Mouse (Mus musculus) ovary, adult 18-20 months (tissue): ENCODE measurements around the gene Hdac11.

Experiments
- DNase-seq: peaks from one replicate; pipeline ENCODE4 v3.0.0; 2022; ENCODE audit warnings: low spot score, mixed read lengths

Gene Hdac11

DNA sequence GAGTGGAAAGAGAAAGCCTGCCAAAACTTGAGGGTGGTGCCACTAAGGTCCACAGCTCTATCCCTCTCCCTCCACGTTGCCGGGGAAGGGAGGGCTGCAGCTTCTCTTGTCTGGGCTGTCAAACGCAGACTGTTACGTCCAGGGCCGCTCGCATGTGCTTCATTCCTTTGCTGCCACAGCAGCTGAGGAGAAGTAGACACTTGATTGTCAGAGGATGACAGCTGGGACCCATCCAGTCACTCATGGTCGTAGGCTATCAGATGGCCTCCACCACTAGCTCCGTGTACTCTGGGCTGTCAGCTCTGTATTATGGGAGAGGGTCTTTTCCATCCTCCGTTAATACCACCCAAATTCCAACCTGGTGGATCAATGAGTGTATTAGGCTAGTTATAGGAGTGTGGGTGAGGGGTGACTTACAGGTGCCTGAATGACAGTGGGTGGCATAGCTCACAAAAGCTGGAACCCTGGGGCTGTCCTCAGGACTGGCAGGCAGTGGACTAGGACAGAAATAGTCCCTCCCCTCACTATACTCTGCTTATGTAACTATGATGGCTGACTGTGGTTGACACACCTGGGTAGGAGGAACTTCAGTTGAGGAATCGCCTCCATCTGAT, 19.0 kb upstream of the Hdac11 start:
- no peak for DNase-seq

DNA sequence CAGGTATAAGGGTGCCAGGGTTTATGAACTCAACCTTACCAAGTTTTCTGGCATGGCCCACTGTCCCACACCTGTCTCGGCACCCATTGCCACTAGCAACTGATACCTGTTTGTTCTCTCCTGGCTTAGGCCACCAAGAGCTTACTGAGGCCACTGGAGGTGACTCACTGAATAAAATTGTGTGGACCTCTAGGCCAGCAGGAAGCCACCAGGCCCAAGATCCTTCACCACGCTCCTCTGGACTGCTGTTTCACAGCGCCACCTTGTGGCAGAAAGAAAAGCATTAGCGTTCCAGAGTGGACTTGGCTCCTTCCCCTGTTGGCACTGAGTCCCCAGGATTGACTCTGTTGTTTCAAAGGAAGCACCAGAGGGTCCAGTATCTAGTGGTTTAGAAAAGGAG, 16.6 kb upstream of the Hdac11 start:
- DNase-seq = peak; percentile 30

DNA sequence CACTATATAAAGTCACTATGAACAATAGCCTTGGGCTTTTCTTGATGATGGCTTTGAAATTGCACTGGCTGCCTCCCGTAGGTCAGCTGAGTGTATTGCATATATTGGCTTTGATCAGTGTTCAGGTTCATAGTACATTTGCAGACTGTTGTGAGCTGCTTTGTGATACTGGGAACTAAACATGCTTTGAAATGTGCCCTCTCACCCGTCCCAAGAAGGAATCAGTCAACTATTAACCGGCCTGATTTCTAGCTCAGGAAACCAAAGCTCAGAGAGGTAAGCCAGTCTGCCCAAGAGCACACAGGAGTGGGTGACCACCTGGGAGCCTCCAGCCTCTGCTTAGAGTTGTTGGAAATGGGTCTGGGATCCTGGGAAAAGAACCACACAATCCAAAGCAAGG, 11.4 kb upstream of the Hdac11 start:
- no peak for DNase-seq

DNA sequence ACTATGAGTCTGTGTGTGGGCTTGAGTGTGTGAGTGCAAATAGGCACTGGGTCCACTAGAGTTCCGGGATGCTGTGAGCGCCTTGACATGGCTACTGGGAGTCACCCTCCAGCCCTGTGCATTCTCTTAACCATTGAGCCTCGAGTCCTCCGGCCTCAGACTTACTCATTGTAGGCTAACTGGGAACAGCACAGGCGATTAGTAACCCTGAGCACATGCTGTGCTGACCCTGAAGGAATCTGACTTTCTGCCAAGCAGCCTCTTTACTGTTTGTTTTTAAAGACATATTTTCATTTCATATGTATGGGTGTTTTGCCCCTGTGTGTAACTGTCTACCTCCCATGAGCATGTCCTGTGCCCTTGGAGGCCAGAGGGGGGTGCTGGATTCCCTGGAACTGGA, 10.9 kb upstream of the Hdac11 start:
- no peak for DNase-seq

DNA sequence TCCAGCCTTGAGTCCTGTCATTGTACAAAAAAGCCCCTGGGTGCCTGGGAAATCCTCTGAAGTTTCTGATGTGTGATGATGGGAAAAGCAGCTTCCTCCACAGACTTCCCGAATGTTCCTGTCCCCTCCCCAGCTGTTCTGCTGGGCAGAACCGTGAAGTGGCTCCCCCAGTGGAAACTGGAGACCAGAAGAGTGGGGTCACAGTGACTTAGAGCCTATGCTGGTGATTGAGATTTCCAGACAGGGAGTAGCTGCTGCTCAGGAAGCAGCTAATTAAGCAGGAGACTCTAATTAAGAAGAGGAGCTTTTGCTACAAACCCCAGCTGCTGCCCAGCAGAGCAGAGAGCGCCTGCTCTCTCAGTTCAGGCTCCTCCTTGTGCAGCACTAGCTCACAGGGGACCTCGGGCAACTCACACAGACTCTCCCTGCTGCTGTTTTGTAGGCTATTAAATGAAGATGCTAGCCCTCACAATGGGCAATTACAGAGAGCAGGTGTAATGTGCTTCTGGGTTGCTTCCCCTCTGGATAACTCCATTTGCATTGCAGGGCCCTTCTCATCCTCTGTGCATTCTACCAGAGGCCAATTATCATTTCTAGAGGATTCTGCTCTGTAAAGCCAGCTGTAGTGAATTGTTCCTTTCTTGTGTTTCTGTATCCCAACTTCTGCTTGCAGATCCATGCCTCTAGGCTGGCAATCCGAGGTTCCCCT, 9.9 kb upstream of the Hdac11 start:
- no peak for DNase-seq

DNA sequence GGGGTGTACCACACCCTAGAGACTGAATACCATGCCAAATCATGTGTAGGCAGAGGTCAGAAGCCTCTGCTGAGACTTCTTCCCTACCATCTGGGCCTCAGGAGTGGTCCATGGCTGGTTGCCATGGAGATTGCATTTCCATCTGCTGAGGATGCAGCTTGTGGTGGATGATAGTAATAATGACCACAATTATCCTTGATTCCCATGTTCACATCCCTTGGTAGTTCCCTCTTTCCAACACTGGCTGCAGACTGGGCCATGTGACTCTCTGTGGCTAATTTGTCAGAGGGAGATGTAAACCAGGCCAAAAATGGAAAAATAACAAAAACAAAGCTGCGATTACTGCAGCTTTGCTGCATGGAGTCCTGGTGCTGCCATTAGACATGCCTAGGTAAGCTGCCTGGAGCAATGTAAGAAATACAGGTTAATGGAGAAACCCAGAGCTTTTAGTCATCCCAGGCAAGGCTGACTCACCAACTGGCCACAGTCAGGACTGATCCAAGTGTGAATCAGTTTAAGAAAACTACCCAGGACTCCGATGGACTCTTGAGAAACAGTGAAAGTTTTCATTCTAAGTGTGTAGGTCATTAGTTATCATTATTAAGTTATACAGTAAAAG, 9.2 kb upstream of the Hdac11 start:
- DNase-seq = no peak

DNA sequence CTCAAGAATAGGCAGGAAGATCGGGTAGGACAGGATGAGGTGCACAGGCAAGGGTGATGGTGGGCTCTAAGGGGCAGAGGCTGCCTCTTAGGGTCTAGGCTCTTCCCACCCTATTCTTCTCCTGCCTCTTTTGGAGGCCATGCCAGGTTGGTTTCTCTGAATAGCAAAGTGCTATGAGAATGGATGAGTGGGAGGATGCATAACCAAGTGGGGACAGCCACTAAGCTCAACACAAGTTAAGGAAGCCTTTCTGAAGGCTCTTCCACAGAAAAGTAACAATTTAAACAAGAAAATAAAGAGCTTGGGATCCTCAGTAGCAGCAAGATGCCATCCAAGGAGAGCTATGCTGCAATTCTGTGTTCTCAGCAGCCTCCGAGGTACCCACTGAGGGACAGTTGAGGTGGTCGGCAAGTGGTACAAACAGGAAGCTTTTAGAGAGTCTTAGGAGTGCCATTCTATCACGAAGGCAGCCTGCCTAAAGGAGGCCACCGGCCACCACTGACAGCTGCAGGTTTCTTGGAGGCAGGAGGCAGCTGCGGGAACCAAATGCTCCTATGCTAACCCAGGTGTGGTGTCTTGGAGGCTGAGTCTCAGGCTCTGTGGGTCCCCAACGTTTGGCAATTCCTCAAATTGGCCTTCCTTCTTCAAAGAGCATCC, 3.4 kb upstream of the Hdac11 start:
- no peak for DNase-seq

DNA sequence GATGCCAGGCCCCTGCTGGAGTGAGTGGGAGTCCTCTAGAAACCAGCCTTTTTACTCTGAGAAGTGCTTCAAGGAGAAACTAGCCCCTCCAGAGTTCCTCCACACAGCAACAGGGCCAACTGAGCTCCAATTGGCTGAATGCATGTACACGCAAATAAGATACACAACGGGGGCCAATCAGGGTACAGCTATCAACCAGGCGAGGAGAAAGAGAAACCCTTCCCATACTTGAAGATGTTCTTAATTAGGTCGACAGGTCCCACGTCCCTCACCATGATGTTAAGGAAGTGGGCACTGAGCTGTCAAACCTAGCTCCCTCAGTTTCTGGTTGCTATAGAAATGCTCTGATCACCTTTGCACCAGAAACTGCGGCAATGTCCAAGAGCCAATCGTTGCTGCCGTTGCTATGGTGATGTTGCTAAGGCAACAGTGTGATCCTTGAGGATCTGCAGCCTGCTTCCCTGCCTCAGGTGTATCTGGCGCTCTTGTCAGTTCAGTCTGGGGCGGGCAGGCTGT, 2.9 kb upstream of the Hdac11 start:
- no peak for DNase-seq

DNA sequence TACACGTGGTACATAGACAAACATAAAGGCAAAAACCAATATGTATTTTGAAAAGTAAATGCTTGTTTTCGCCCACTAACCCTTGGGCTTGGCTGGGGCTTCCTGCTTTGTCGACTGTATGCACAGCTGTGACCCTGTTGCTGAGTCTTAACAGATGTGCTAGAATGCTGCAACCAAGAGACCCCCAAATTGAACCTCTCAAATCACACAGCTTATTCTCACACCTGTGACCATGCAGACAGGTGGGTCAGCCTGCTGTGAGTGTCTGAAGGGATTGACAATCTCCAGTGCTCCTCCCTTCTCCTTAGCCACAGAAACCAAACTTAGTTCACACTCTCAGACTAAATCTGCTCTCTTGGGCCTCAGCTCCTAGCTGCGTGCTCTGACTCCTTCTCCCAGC, 1.8 kb upstream of the Hdac11 start:
- no peak for DNase-seq

DNA sequence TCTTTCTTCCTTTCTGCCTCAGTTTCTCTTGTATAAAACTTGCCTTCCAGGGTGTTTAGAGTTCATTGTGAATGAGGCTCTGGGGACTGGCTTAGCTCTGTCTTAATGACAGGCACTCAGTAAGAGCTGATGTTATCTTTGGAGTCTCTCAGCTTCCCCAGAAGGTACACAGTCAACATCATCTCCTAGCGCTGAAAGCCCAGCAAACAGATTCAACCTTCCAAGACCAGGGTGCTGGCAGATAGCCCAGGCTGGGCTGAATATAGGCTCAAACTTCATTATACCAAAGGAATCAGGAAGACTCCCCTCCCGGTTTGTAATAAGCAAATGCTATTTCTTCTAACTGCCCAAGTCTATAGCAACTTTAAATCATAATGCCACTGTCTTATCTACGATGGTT, 1.2 kb upstream of the Hdac11 start:
- DNase-seq = no peak

DNA sequence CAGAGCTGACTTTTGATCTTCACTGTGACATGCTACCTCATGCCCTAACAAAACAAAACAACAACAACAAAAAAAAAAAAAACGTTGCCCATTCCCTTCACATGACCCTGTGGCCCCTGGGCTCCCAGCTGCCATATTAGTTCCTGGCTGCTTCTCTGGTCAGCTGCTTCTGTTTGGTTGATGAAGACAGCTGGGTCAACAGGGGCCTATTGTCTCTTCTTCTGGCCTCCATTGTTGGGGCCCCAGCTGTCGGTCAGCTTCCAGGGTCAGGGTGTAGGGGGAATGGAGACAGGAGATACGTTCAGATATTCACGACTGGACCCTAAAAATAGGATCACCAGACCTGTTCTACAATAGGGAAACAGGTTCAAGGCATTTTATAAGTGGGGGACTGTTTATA, 403 bp upstream of the Hdac11 start:
- DNase-seq = no peak

DNA sequence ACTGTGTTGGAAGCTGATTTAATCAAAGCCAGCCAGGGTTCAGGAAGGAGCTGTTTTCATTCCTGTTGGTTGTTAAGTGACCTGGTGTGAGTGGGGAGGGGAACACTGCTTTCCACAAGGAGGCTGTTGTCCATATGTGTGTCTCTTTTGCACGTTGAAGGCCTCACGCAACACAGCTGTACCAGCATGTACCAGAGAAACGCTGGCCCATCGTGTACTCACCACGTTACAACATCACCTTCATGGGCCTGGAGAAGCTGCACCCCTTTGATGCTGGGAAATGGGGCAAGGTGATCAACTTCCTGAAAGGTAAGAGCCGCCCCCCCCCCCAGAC, 739 bp downstream of the Hdac11 start:
- no peak for DNase-seq

DNA sequence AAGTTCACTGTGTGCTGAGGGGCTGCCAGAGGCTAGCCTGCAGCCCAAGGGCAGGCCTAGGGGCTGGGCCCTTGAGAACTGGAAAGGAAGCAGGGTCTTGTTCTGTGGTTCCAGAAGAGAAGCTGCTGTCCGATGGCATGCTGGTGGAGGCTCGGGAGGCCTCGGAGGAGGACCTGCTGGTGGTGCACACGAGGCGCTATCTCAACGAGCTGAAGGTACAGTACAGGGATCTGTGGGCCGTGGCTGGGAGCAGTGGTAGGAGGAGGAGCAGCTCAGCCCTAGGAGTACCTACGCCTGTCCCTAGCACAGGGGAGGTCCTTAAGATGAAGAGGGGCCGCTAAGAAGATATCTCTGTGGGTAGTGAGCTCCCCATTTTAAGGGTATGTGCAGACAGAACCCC, 2.6 kb downstream of the Hdac11 start:
- DNase-seq = no peak

DNA sequence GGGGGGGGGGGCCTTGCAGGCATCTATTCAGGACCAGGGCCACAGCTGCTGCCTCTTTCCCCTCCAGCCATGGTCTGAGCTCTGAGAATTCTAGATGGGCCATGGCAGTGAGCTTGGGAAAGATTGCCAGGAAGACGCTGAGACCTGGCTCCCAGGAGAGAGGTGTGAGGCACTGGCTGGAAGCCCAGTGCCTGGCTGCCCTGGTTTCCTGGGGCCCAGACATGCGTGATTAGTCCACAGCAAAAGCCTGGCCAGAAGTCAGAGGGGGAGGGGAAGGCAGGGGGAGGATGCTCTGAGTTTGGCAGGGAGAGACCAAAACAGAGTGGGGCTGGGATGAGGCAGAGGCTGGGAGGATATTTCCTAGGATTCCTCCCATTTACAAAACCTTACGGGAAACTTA, 3.9 kb downstream of the Hdac11 start:
- DNase-seq = peak; percentile 55

DNA sequence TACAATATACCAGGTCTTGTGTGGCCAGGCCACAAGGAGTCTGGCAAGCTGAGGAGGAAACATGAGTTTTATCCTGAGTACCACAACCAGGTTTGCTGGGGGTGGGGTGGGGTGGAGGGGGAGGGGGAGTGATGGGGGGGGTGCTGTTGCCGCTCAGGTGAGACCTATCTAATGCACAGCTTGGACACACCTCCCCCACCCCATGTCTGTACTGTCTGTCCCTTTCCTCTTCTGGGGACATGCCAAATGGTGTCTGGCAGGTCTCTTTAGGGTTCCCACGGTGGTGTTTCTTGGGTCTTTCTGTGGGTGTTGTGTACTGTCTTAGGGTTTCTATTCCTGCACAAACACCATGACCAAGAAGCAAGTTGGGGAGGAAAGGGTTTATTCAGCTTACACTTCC, 4.5 kb downstream of the Hdac11 start:
- DNase-seq = no peak

DNA sequence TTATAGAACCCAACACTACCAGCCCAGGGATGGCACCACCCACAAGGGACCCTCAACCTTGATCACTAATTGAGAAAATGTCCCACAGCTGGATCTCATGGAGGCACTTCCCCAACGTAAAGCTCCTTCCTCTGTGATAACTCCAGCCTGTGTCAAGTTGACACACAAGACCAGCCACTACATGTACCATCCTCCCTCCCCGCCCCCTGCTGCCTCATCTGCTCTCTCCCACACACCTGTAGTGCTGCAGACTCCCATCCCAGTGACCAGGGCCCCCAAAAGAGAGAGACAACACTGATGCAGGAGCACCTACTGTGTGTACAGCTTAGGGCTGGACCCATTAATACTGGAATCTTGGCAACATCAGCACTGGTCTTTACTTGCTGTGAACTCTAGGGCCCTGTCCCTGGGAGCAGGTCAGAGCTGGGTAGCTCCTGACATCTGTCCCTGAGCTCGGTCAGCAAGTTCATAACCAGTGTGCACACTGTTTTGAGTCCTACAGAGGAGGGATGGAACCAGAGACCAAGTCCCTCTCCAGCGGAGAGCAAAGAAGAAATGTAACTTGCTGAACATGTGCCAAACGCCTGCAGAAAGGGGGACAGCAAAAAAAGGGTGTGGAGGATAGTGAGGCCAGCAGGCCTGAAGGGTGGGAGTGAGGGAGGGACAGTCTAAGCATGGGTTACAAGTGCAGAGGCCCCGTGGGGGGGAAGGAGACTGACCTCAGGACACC, 5.2 kb downstream of the Hdac11 start:
- no peak for DNase-seq

DNA sequence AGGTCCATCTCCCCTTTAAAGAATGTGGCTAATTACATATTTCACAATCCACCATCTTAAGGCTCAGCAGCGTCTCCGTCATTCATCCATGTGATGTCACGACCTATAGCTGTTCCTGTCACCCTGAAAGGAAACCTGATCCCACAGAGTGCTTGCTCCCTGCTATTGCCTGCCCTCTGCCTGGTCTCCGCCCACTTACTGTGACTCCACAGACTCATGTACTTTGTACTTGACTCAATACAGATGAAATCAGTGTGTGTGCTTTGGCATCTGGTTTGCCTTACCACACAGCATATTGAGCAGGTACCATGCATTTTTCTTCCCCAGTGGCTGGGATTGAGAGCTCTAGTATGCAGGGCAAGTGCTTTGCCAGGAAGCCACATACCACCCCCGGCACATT, 5.8 kb downstream of the Hdac11 start:
- DNase-seq = no peak

DNA sequence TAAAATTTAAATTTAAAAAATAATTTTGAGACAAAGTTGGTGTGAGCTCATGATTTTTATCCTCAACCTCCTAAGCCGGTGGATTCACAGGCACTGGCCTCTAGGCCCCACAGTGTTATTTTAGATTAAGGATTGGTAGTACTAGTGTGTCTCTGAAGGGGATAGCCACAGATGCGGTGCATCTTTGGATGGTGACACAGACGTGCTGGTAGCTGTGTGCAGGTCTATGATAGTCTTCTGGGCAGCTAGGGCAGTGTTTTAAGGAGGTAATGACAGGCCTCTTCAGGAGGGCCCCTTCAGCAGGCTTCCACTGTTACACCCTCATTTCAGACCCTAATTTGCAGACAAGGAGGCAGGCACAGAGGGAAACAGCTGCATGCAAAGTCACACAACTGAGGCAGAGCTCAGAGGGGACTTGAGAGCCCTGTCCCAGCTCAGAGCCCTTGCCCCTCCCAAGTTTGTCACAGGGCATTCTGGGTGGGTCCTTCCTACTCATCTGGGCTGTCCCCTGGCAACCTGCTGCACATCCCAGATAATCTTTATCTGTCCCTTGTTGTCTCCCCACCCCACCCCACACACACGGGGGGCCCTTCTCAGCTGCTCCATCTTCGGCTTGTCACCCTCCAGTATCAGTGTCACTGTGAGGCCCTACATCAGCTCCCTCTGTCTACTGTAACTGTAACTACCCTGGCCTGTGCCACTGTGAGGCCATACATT, 6.9 kb downstream of the Hdac11 start:
- no peak for DNase-seq

DNA sequence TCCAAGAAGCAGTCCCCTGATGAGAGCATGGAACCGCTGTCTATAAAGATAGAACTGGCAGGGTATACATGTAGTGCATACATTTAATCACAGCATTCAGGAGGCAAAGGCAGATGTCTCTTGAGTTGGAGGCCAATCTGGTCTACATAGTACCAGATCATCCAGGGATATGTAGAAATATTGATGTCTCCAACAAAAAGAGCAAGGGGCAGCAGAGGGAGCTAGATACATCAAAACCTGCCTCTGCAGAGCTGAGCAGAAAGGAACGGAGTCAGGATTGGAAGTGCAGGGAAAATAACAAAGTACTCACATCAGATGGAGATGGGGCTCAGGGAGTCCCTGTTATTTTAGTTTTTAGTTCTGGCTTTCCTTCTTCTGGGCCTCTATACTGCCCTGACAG, 8.1 kb downstream of the Hdac11 start:
- DNase-seq = no peak

DNA sequence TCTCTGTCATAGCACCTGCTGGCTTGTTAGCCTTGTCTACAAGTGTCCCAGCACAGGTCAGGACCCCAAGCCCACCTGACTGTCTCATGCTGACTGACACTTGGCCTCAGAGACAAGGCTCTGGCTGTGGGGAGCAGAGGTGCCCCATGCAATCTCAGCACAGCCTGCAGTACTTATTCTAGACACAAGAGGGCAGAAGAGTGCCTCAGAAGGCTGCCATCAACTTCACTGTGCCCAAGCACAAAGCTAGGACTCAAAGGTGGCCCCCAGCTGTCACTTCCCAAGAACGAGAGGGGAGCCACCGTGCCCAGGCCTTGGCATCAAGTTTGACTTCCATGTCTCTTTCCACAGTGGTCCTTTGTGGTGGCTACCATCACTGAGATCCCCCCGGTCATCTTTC, 8.7 kb downstream of the Hdac11 start:
- no peak for DNase-seq

DNA sequence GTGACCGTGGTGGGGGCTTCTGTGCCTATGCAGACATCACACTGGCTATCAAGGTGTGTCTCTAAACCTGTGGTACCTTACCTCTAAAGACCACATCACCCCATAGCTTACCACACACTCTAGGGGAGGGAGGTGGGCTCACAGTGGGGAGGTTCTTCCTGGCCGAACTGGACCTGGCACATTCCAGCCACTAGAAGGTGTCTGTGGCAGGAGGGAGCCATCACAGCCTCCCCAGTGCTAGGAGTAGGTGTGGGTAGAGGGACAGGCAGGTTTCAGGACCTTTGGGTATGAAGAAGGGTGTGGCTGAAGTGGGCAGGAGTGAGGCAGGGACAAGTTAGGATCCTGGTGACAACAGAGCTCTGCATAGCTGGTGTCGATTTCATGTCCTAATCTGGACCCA, 11.4 kb downstream of the Hdac11 start:
- no peak for DNase-seq

DNA sequence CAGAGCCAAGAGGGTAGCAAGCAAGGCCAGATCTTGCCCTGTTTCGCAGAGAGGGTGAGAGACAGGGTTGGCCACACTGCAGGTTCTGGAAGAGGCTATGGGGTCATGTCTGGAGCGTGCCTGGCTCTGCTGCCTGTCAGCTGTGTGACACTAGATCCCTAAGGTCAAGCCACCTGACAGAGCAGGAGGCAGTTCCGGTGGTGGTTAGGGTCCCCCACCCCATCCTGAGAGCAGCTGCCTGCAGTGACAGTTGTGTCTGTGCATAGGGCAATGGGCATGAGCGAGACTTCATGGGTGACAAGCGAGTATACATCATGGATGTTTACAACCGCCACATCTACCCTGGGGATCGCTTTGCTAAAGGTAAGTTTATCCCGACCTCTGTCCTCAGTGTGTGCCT, 12.7 kb downstream of the Hdac11 start:
- DNase-seq = no peak
